In genomic region chr19:11770205-11770892, GRCm38 (mm10) we compare ENCODE assay signal across 8 mouse cellular contexts. TPM values are rescaled to one million over a fixed set of nuclear protein-coding genes. Genes with fewer than 3 reads are reported as not detected.
DNase-seq lines count a peak whose midpoint lies in the region; ATAC-seq and TF ChIP-seq lines count a peak whose summit lies in the region.

Mrpl16 (plus strand) TSS chr19:11770391.

- peak within 1 kb of the TSS; percentile 93 for H3K4me3 ChIP-seq in gastrocnemius, adult 2 months
- H3K4me3 ChIP-seq in hindbrain, postnatal 0 days (ENCODE audit: low read length) = peak within 1 kb of the TSS; percentile 65
- peak within 1 kb of the TSS; percentile 66 for H3K4me3 ChIP-seq in left cerebral cortex, adult 2 months

- no peaks in the 10 kb centered on the region for H3K9me3 ChIP-seq in hindbrain, postnatal 0 days (ENCODE audit: low read length)

- intact Hi-C loops in gastrocnemius, adult 2 months (cut with DNase I) = loop anchor here (5.0 kb wide), 1 partner anchor 142 kb away; the partner anchor contains the start of gene Patl1
- intact Hi-C loops in left cerebral cortex, adult 2 months (cut with DNase I) = loop anchor here (10.0 kb wide), 1 partner anchor 194 kb away; the partner anchor contains the start of gene Osbp

- under 1% methylated on average over 30 of the region's 30 CpGs for WGBS in hindbrain, postnatal 0 days

- TF ChIP-seq CTCF in gastrocnemius, adult 2 months (IDR thresholded peaks at IDR 0.05) = no peak
- no peak; the same call in 1 of the 2 replicates for TF ChIP-seq CTCF in hindbrain, postnatal 0 days (IDR thresholded peaks at IDR 0.05; ENCODE audit: low read depth)
- no peak for TF ChIP-seq CTCF in left cerebral cortex, adult 2 months (IDR thresholded peaks at IDR 0.05)

- ATAC-seq in common myeloid progenitor, adult 5-6 weeks (replicated peaks; ENCODE audit: low read depth, poor library complexity, severe bottlenecking) = peak; percentile 76
- ATAC-seq in hindbrain, postnatal 0 days = peak; percentile 95
- ATAC-seq in megakaryocyte, adult 5-6 weeks (ENCODE audit: poor library complexity, severe bottlenecking) = peak; percentile 84

- peak within 1 kb of the TSS; percentile 65 for H3K9ac ChIP-seq in hindbrain, postnatal 0 days (replicated peaks; ENCODE audit: low read length)

- peak within 1 kb of the TSS; percentile 80 for H3K4me2 ChIP-seq in hindbrain, postnatal 0 days (ENCODE audit: low read depth, low read length)

- H3K36me3 ChIP-seq in hindbrain, postnatal 0 days (ENCODE audit: insufficient read depth, low read length) = peaks cover 18% of the 10 kb centered on the region

- DNase-seq in ZHBTc4 (ENCODE audit: low read depth, low spot score) = peak; percentile 95
- DNase-seq in gastrocnemius, adult 2 months = peak; percentile 88
- peak; percentile 97 for DNase-seq in hindbrain, postnatal 0 days (ENCODE audit: low spot score)
- DNase-seq in left cerebral cortex, adult 2 months (ENCODE audit: extremely low spot score in 1 of 2, low spot score in 2 of 2) = peak; percentile 87 to 91
- peak; percentile 90 to 91 for DNase-seq in right cerebral cortex, adult 2 months (ENCODE audit: low spot score in 2 of 2)
- DNase-seq in urinary bladder, postnatal 14 days (ENCODE audit: low spot score) = peak; percentile 88

- H3K27me3 ChIP-seq in hindbrain, postnatal 0 days (ENCODE audit: insufficient read depth, low read length) = no peaks in the 10 kb centered on the region

- peak within 1 kb of the TSS; percentile 88 for H3K27ac ChIP-seq in gastrocnemius, adult 2 months
- H3K27ac ChIP-seq in hindbrain, postnatal 0 days = peak within 1 kb of the TSS; percentile 61
- peak within 1 kb of the TSS; percentile 42 for H3K27ac ChIP-seq in left cerebral cortex, adult 2 months

- H3K4me1 ChIP-seq in hindbrain, postnatal 0 days (ENCODE audit: insufficient read depth, low read length) = 0 out of 2 replicates have a peak, but pooled peaks cover 4% of the 10 kb centered on the region

RNA-seq across cellular contexts. Expression of gene Mrpl16, which starts in this region (rescaled TPM):
- 89.0 and 118 TPM in 2 replicates for total RNA-seq in common myeloid progenitor, adult 5-6 weeks (2017)
- 10 to 100 TPM; 51.6 to 69.4 TPM for total RNA-seq in gastrocnemius, adult 2 months (2021)
- total RNA-seq in hindbrain, postnatal 0 days (2014; rRNA removed) = 8.8 and 14.4 TPM in 2 replicates
- 54.2 and 59.1 TPM in 2 replicates for polyA plus RNA-seq in hindbrain, postnatal 0 days (2015; fragmentation: Nextera tagmentation; extraction: Ambion mirVana)
- total RNA-seq in left cerebral cortex, adult 2 months (2021) = 10 to 100 TPM; 36.8 to 37.9 TPM
- 34.2 and 38.7 TPM in 2 replicates for total RNA-seq in megakaryocyte, adult 5-6 weeks (2015)
- 50.3 and 50.5 TPM in 2 replicates for total RNA-seq in megakaryocyte, adult 5-6 weeks (2017)

Comparison
In these comparisons a context has a peak if more than half of its experiments do, and no peak if none do; other contexts are left out.
1. Peak in every context shown above with its lines: DNase-seq, ATAC-seq, H3K4me3 ChIP-seq and H3K27ac ChIP-seq.